Mouse (Mus musculus): Measurements from ENCODE around the gene Prkg1. TPM values are rescaled to one million over a fixed set of nuclear protein-coding genes. Genes with fewer than 3 reads are reported as not detected.

The Prkg1 gene
- total and polyA plus RNA-seq, 3 experiments = not detected

DNA sequence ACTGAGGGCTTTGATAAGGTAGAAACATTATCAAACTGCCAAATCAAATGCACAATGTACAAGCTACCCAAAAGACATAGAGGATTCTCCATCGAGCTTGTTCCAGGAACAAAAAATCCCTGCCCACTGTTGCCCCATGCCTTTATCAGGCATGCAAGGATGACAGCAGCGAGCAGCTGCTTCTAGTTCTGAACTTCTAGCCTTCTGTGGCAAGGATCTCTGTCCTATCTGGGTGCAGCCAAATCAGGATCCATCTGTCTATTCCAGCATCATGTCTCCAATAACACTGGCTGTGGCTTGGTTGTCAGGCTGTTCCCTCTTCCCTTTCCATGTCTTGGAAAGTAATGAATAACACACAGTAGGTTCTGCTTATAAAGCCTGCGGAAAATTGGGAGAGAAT is 640.2 kb downstream of the Prkg1 start:
- no peak for TF ChIP-seq USF2 (IDR thresholded peaks at IDR 0.05; ENCODE audit: borderline replicate concordance in 1 of 2, insufficient read depth in 1 of 2, low read depth in 1 of 2, low read length in 2 of 2)
- TF ChIP-seq RCOR1 (IDR thresholded peaks at IDR 0.05; ENCODE audit: low read depth, low read length) = no peak
- TF ChIP-seq NRF1 (IDR thresholded peaks at IDR 0.05; ENCODE audit: insufficient read depth, low read depth, low read length, poor library complexity, severe bottlenecking) = no peak
- TF ChIP-seq KAT2A (conservative IDR thresholded peaks at IDR 0.05; ENCODE audit: low read depth, low read length) = no peak
- no peak for TF ChIP-seq POLR2A (IDR thresholded peaks at IDR 0.05; ENCODE audit: control insufficient read depth in 1 of 2, insufficient read depth in 1 of 2, low read depth in 1 of 2, low read length in 2 of 2, poor library complexity in 1 of 2)
- TF ChIP-seq E2F4 (IDR thresholded peaks at IDR 0.05; ENCODE audit: borderline replicate concordance, low read depth, low read length) = no peak
- TF ChIP-seq CHD1 (IDR thresholded peaks at IDR 0.05; ENCODE audit: low read depth, low read length) = no peak
- no peak for TF ChIP-seq POLR2AphosphoS2 (IDR thresholded peaks at IDR 0.05; ENCODE audit: low read length)
- TF ChIP-seq MYB (IDR thresholded peaks at IDR 0.05; ENCODE audit: low read depth, low read length) = no peak
- no peak for TF ChIP-seq ELF1 (IDR thresholded peaks at IDR 0.05; ENCODE audit: low read depth, low read length)
- TF ChIP-seq MEF2A (IDR thresholded peaks at IDR 0.05; ENCODE audit: extremely low read depth, insufficient replicate concordance, low read depth, low read length, poor library complexity, severe bottlenecking) = no peak
- no peak for TF ChIP-seq GABPA (IDR thresholded peaks at IDR 0.05; ENCODE audit: low read depth, low read length)
- TF ChIP-seq JUND (IDR thresholded peaks at IDR 0.05; ENCODE audit: low read depth, low read length) = no peak
- Histone ChIP-seq H3K36me3 (ENCODE audit: control insufficient read depth in 1 of 2, insufficient read depth in 2 of 2, low read length in 2 of 2) (no peaks in the 10 kb centered on the region), H3K27me3 (ENCODE audit: control insufficient read depth in 1 of 2, insufficient read depth in 2 of 2, low read length in 2 of 2) (no peaks in the 10 kb centered on the region), H3K27ac (ENCODE audit: control insufficient read depth, low read depth, low read length) (no peak overlapping the region), H3K79me2 (ENCODE audit: control insufficient read depth, insufficient read depth, low read length, poor library complexity) (no peaks in the 10 kb centered on the region), H3K9ac (ENCODE audit: control insufficient read depth, low read depth, low read length, poor library complexity, severe bottlenecking) (no peak overlapping the region), H3K4me1 (ENCODE audit: control insufficient read depth in 1 of 2, insufficient read depth in 2 of 2, low read length in 2 of 2) (no peaks in the 10 kb centered on the region), H3K4me3 (ENCODE audit: control insufficient read depth in 1 of 2, insufficient read depth in 1 of 2, low read depth in 2 of 2, low read length in 2 of 2) (no peak overlapping the region), H3K9me3 (replicated peaks; ENCODE audit: insufficient read depth, low read length) (no peaks in the 10 kb centered on the region)
- DNase-seq (ENCODE audit: low read depth, low spot score) = no peak

DNA sequence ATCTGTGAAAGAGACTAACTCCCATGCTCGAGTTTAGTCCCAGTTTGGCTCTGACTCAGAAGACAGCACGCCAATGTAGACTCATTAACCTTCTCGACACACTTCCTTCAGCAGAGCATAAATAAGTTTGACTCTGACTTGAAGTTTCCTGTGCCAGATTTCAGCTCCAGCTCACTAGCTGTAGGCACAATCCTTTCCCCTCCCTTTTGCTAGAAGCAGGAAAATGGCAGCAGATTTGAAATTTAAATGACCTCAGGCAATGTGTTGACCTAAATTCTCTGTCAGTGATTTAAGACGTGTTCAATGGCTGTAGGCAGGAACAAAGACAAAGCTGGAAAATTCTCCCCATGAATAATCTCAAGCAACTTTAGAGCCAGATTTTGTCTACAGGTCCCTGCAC is 650.1 kb downstream of the Prkg1 start:
- H3K4me3 ChIP-seq (ENCODE audit: control insufficient read depth in 1 of 2, insufficient read depth in 1 of 2, low read depth in 2 of 2, low read length in 2 of 2) = no peak overlapping the region
- H3K4me1 ChIP-seq (ENCODE audit: control insufficient read depth in 1 of 2, insufficient read depth in 2 of 2, low read length in 2 of 2) = no peaks in the 10 kb centered on the region
- no peaks in the 10 kb centered on the region for H3K9me3 ChIP-seq (replicated peaks; ENCODE audit: insufficient read depth, low read length)
- H3K27me3 ChIP-seq (ENCODE audit: control insufficient read depth in 1 of 2, insufficient read depth in 2 of 2, low read length in 2 of 2) = no peaks in the 10 kb centered on the region
- TF ChIP-seq EP300 (IDR thresholded peaks at IDR 0.05; ENCODE audit: low read depth in 1 of 2, low read length in 2 of 2) (no peak), MAFK (IDR thresholded peaks at IDR 0.05; ENCODE audit: borderline replicate concordance, low read depth, low read length) (no peak), POLR2AphosphoS2 (IDR thresholded peaks at IDR 0.05; ENCODE audit: low read length) (no peak), KAT2A (conservative IDR thresholded peaks at IDR 0.05; ENCODE audit: low read depth, low read length) (no peak), RCOR1 (IDR thresholded peaks at IDR 0.05; ENCODE audit: low read depth, low read length) (no peak), POLR2A (IDR thresholded peaks at IDR 0.05; ENCODE audit: control insufficient read depth in 1 of 2, insufficient read depth in 1 of 2, low read depth in 1 of 2, low read length in 2 of 2, poor library complexity in 1 of 2) (no peak), HCFC1 (IDR thresholded peaks at IDR 0.05; ENCODE audit: low read depth, low read length) (no peak), MEF2A (IDR thresholded peaks at IDR 0.05; ENCODE audit: extremely low read depth, insufficient replicate concordance, low read depth, low read length, poor library complexity, severe bottlenecking) (no peak), SMC3 (IDR thresholded peaks at IDR 0.05; ENCODE audit: low read depth, low read length) (no peak)
- no peak overlapping the region for H3K27ac ChIP-seq (ENCODE audit: control insufficient read depth, low read depth, low read length)
- DNase-seq (ENCODE audit: low read depth, low spot score) = no peak
- H3K36me3 ChIP-seq (ENCODE audit: control insufficient read depth in 1 of 2, insufficient read depth in 2 of 2, low read length in 2 of 2) = no peaks in the 10 kb centered on the region
- no peaks in the 10 kb centered on the region for H3K79me2 ChIP-seq (ENCODE audit: control insufficient read depth, insufficient read depth, low read length, poor library complexity)
- H3K9ac ChIP-seq (ENCODE audit: control insufficient read depth, low read depth, low read length, poor library complexity, severe bottlenecking) = no peak overlapping the region

Data from MEL (cell line).